25 mouse cellular contexts compared by ENCODE assay signal in the genomic region with DNA sequence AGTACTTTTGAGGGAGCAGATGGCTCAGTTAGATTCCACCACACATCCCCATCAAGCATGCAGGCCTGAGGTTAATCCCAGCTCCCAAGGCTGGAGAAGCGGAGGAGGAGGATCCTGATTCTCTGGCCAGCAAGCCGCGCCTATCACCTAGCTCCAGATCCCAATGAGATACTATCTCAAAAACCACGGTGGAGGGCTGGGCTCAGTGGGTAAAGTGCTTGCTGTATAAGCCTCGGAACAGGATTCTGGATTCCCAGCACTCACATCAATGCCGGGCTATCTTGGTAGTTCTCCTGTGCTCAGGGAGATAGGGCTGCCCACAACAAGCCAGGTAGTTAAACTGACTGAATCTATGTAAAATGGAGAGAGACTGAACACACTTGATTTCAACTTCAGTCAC.
"Had no signal": no experiment of that assay in that cellular context is flagged by ENCODE, and none has a peak within 500 bp of the region (broad histone marks: within the 10 kb centered on the region; RNA-seq: fewer than 3 reads in every experiment).

No protein-coding gene starts in this region.

- H3K27me3 ChIP-seq: heart, embryonic 12.5 days; hindbrain, embryonic 13.5 days; hindbrain, embryonic 15.5 days; kidney, embryonic 15.5 days; limb, embryonic 13.5 days; limb, embryonic 15.5 days had no signal

- DNase-seq: gastrocnemius, adult 2 months; gastrocnemius, postnatal 10 days; gastrocnemius, postnatal 25 days; heart, postnatal 10 days; heart, postnatal 4 days; kidney, adult 11 months; kidney, adult 2 months; kidney, adult 9 months; kidney, postnatal 14 days; kidney, postnatal 36 days; layer of hippocampus, adult 9-11 months; left cerebral cortex, postnatal 4 days had no signal

- H3K4me3 ChIP-seq: gastrocnemius, adult 2 months; heart, embryonic 10.5 days; heart, embryonic 12.5 days; hindbrain, embryonic 10.5 days; hindbrain, embryonic 13.5 days; hindbrain, embryonic 15.5 days; kidney, embryonic 15.5 days; left cerebral cortex, adult 2 months; limb, embryonic 13.5 days; limb, embryonic 15.5 days had no signal

- ATAC-seq: hindbrain, postnatal 0 days; intestine, embryonic 16.5 days had no signal

- H3K9me3 ChIP-seq: heart, embryonic 10.5 days; heart, embryonic 12.5 days; hindbrain, embryonic 10.5 days; hindbrain, embryonic 13.5 days; hindbrain, embryonic 15.5 days; kidney, embryonic 15.5 days; limb, embryonic 13.5 days; limb, embryonic 15.5 days had no signal

- H3K4me2 ChIP-seq: heart, embryonic 12.5 days; hindbrain, embryonic 13.5 days; hindbrain, embryonic 15.5 days; kidney, embryonic 15.5 days; limb, embryonic 13.5 days; limb, embryonic 15.5 days; liver, embryonic 11.5 days had no signal

- H3K9ac ChIP-seq: heart, embryonic 12.5 days; hindbrain, embryonic 15.5 days; kidney, embryonic 15.5 days; limb, embryonic 13.5 days; limb, embryonic 15.5 days had no signal

- H3K27ac ChIP-seq: gastrocnemius, adult 2 months; heart, embryonic 10.5 days; hindbrain, embryonic 10.5 days; hindbrain, embryonic 13.5 days; hindbrain, embryonic 15.5 days; hindbrain, postnatal 0 days; kidney, embryonic 15.5 days; kidney, postnatal 0 days; left cerebral cortex, adult 2 months; limb, embryonic 13.5 days; limb, embryonic 15.5 days had no signal

- H3K4me1 ChIP-seq: heart, embryonic 10.5 days; heart, embryonic 12.5 days; hindbrain, embryonic 10.5 days; hindbrain, embryonic 13.5 days; hindbrain, embryonic 15.5 days; kidney, embryonic 15.5 days; limb, embryonic 13.5 days; limb, embryonic 15.5 days had no signal
